Comparison of ENCODE assay signal across 9 mouse cellular contexts in the genomic region with DNA sequence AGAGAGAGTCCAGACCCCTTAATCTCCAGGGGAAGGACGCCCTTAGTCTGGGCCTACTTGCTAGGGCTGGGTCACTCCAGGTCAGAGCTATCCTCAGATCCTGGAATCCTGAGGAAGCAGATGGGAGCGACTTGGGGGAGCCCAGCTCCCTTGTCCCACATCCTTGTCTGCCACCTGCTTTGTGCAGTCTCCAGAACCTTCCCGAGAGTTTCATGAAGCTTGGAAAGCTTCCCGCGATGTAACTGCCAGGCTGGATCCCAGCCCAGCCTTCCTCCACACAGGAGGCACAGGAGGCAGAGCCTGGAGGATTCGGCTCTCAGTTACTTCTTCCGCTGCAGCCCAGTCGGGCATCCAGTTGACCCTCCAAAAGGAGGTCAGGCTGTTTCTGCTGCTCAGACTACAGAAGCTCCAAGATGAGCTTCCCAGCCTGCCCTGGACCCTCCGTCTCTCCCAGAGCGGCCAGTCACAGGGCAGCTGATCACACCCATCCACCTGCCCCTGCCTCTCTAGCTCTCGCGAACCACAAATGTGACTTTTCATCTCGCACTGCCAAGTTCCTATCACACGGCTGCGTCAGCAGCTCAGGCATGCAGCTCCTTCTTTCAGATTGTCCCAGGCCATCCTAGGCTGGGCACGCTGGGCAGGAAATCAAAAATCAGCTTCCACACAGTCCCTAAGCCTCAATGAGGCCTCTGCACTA. TPM values are rescaled to one million over a fixed set of nuclear protein-coding genes. Genes with fewer than 3 reads are reported as not detected.
DNase-seq lines count a peak whose midpoint lies in the region; ATAC-seq lines count a peak whose summit lies in the region.
"Had no signal": no experiment of that assay in that cellular context is flagged by ENCODE, and none has a peak within 500 bp of the region (broad histone marks: within the 10 kb centered on the region; RNA-seq: fewer than 3 reads in every experiment).

No protein-coding gene starts in this region.

- no peak overlapping the region for H3K4me2 ChIP-seq in midbrain, embryonic 16.5 days (ENCODE audit: low read length)
- H3K4me2 ChIP-seq in forebrain, embryonic 16.5 days (ENCODE audit: low read length) = peak overlapping the region; percentile 26; the same call in 1 of the 2 replicates
- no peak overlapping the region for H3K4me2 ChIP-seq in hindbrain, embryonic 16.5 days (ENCODE audit: low read length)
- H3K4me2 ChIP-seq in neural tube, embryonic 15.5 days = no peak overlapping the region
- H3K4me2 ChIP-seq in liver, embryonic 12.5 days = no peak overlapping the region

- no peak for ATAC-seq in midbrain, embryonic 16.5 days
- peak; percentile 80 for ATAC-seq in forebrain, embryonic 16.5 days
- peak; percentile 69 for ATAC-seq in hindbrain, embryonic 16.5 days
- ATAC-seq in neural tube, embryonic 15.5 days (ENCODE audit: low FRiP score) = peak; percentile 29; the same call in 1 of the 2 replicates
- ATAC-seq in liver, embryonic 12.5 days = no peak
- ATAC-seq: Patski had no signal

- H3K9ac ChIP-seq in midbrain, embryonic 16.5 days (ENCODE audit: low read depth, low read length) = no peak overlapping the region
- no peak overlapping the region for H3K9ac ChIP-seq in forebrain, embryonic 16.5 days (replicated peaks; ENCODE audit: low read depth, low read length)
- H3K9ac ChIP-seq in hindbrain, embryonic 16.5 days (ENCODE audit: low read depth, low read length) = no peak overlapping the region
- H3K9ac ChIP-seq in neural tube, embryonic 15.5 days (replicated peaks) = no peak overlapping the region
- no peak overlapping the region for H3K9ac ChIP-seq in liver, embryonic 12.5 days

- H3K4me3 ChIP-seq in midbrain, embryonic 10.5 days = no peak overlapping the region
- H3K4me3 ChIP-seq in midbrain, embryonic 16.5 days (ENCODE audit: low read depth, low read length) = no peak overlapping the region
- H3K4me3 ChIP-seq in forebrain, embryonic 16.5 days (replicated peaks; ENCODE audit: low read length) = no peak overlapping the region; the same call in 1 of the 2 replicates
- no peak overlapping the region for H3K4me3 ChIP-seq in hindbrain, embryonic 16.5 days (ENCODE audit: low read length)
- H3K4me3 ChIP-seq in neural tube, embryonic 15.5 days (replicated peaks) = no peak overlapping the region
- H3K4me3 ChIP-seq in liver, embryonic 12.5 days = no peak overlapping the region

- H3K27me3 ChIP-seq in midbrain, embryonic 10.5 days (ENCODE audit: low read depth, poor library complexity, severe bottlenecking) = peaks cover 19% of the 10 kb centered on the region
- no peaks in the 10 kb centered on the region for H3K27me3 ChIP-seq in midbrain, embryonic 16.5 days (ENCODE audit: control insufficient read depth, insufficient read depth, low read depth, low read length)
- H3K27me3 ChIP-seq in forebrain, embryonic 16.5 days (replicated peaks; ENCODE audit: control insufficient read depth, insufficient read depth, low read length) = no peaks in the 10 kb centered on the region
- H3K27me3 ChIP-seq in hindbrain, embryonic 16.5 days (replicated peaks; ENCODE audit: control insufficient read depth, insufficient read depth, low read length) = no peaks in the 10 kb centered on the region
- no peaks in the 10 kb centered on the region for H3K27me3 ChIP-seq in neural tube, embryonic 15.5 days (replicated peaks)
- peaks cover 46% of the 10 kb centered on the region for H3K27me3 ChIP-seq in liver, embryonic 12.5 days (replicated peaks)
- H3K27me3 ChIP-seq: Patski had no signal

- no peaks in the 10 kb centered on the region for H3K36me3 ChIP-seq in midbrain, embryonic 10.5 days
- H3K36me3 ChIP-seq in midbrain, embryonic 16.5 days (ENCODE audit: control insufficient read depth, insufficient read depth, low read length) = no peaks in the 10 kb centered on the region
- H3K36me3 ChIP-seq in forebrain, embryonic 16.5 days (ENCODE audit: control insufficient read depth, insufficient read depth) = no peaks in the 10 kb centered on the region
- no peaks in the 10 kb centered on the region for H3K36me3 ChIP-seq in hindbrain, embryonic 16.5 days (ENCODE audit: control insufficient read depth, insufficient read depth, low read length)
- no peaks in the 10 kb centered on the region for H3K36me3 ChIP-seq in neural tube, embryonic 15.5 days
- H3K36me3 ChIP-seq in liver, embryonic 12.5 days = no peaks in the 10 kb centered on the region

- no peaks in the 10 kb centered on the region for H3K4me1 ChIP-seq in midbrain, embryonic 10.5 days
- H3K4me1 ChIP-seq in midbrain, embryonic 16.5 days (ENCODE audit: control insufficient read depth, insufficient read depth, low read length) = no peaks in the 10 kb centered on the region
- H3K4me1 ChIP-seq in forebrain, embryonic 16.5 days (replicated peaks; ENCODE audit: control insufficient read depth, insufficient read depth, low read length) = peaks cover 13% of the 10 kb centered on the region
- H3K4me1 ChIP-seq in hindbrain, embryonic 16.5 days (ENCODE audit: control insufficient read depth, insufficient read depth, low read depth, low read length) = peaks cover 4% of the 10 kb centered on the region
- H3K4me1 ChIP-seq in neural tube, embryonic 15.5 days = peaks cover 5% of the 10 kb centered on the region; the same call in 1 of the 2 replicates
- peaks cover 11% of the 10 kb centered on the region; the same call in 1 of the 2 replicates for H3K4me1 ChIP-seq in liver, embryonic 12.5 days

- 77% methylated on average over 16 of the region's 16 CpGs for WGBS in midbrain, embryonic 10.5 days
- 65% methylated on average over 16 of the region's 16 CpGs for WGBS in midbrain, embryonic 16.5 days
- WGBS in forebrain, embryonic 16.5 days = 50% methylated on average over 16 of the region's 16 CpGs
- 47% methylated on average over 16 of the region's 16 CpGs for WGBS in hindbrain, embryonic 16.5 days
- 71% methylated on average over 16 of the region's 16 CpGs for WGBS in neural tube, embryonic 15.5 days
- WGBS in liver, embryonic 12.5 days (ENCODE audit: insufficient replicate concordance) = 70% methylated on average over 16 of the region's 16 CpGs

- DNase-seq in midbrain, embryonic 10.5 days (ENCODE audit: low spot score) = no peak
- no peak for DNase-seq in spleen, adult 12 weeks (ENCODE audit: low spot score)
- no peak for DNase-seq in kidney, adult 18-20 months

- peak overlapping the region; percentile 14; the same call in 1 of the 2 replicates for H3K27ac ChIP-seq in midbrain, embryonic 10.5 days (replicated peaks)
- no peak overlapping the region for H3K27ac ChIP-seq in midbrain, embryonic 16.5 days (ENCODE audit: low read length)
- peak overlapping the region; percentile 80 for H3K27ac ChIP-seq in forebrain, embryonic 16.5 days (ENCODE audit: low read length)
- peak overlapping the region; percentile 67; the same call in 1 of the 2 replicates for H3K27ac ChIP-seq in hindbrain, embryonic 16.5 days (ENCODE audit: low read depth, low read length)
- peak overlapping the region; percentile 52 for H3K27ac ChIP-seq in neural tube, embryonic 15.5 days (replicated peaks)
- H3K27ac ChIP-seq in liver, embryonic 12.5 days = no peak overlapping the region

- peaks cover 15% of the 10 kb centered on the region for H3K9me3 ChIP-seq in midbrain, embryonic 10.5 days (replicated peaks)
- H3K9me3 ChIP-seq in midbrain, embryonic 16.5 days (replicated peaks; ENCODE audit: control insufficient read depth, low read length, poor library complexity, severe bottlenecking) = no peaks in the 10 kb centered on the region; the same call in 1 of the 2 replicates
- H3K9me3 ChIP-seq in forebrain, embryonic 16.5 days (ENCODE audit: control insufficient read depth, low read length) = no peaks in the 10 kb centered on the region
- peaks cover 4% of the 10 kb centered on the region; the same call in 1 of the 2 replicates for H3K9me3 ChIP-seq in hindbrain, embryonic 16.5 days (ENCODE audit: control insufficient read depth, low read length)
- H3K9me3 ChIP-seq in neural tube, embryonic 15.5 days (replicated peaks) = no peaks in the 10 kb centered on the region; the same call in 1 of the 2 replicates
- no peaks in the 10 kb centered on the region for H3K9me3 ChIP-seq in liver, embryonic 12.5 days (replicated peaks)

RNA-seq across cellular contexts. Expression of gene Irgc1, which starts 22.5 kb away (rescaled TPM):
- not detected in 2 replicates for polyA plus RNA-seq in midbrain, embryonic 10.5 days (2016; fragmentation: Nextera tagmentation; extraction: Ambion mirVana)
- not detected in 2 replicates for polyA plus RNA-seq in midbrain, embryonic 16.5 days (2015; fragmentation: Nextera tagmentation; extraction: Ambion mirVana)
- not detected in 2 replicates for polyA plus RNA-seq in forebrain, embryonic 16.5 days (2015; fragmentation: Nextera tagmentation; extraction: Ambion mirVana)
- polyA plus RNA-seq in hindbrain, embryonic 16.5 days (2015; fragmentation: Nextera tagmentation; extraction: Ambion mirVana) = not detected in 2 replicates
- not detected in 2 replicates for polyA plus RNA-seq in neural tube, embryonic 15.5 days (2015; fragmentation: Nextera tagmentation; extraction: Ambion mirVana)
- polyA plus RNA-seq in liver, embryonic 12.5 days (2016; fragmentation: Nextera tagmentation; extraction: Ambion mirVana) = not detected in 2 replicates
- polyA plus RNA-seq: Patski had no signal

RNA-seq across cellular contexts. Expression of gene Smg9, which starts 30.1 kb away (rescaled TPM):
- polyA plus RNA-seq in midbrain, embryonic 10.5 days (2016; fragmentation: Nextera tagmentation; extraction: Ambion mirVana) = 29.0 and 34.1 TPM in 2 replicates
- polyA plus RNA-seq in midbrain, embryonic 16.5 days (2015; fragmentation: Nextera tagmentation; extraction: Ambion mirVana) = 38.3 and 39.4 TPM in 2 replicates
- polyA plus RNA-seq in forebrain, embryonic 16.5 days (2015; fragmentation: Nextera tagmentation; extraction: Ambion mirVana) = 30.3 and 35.2 TPM in 2 replicates
- 38.2 and 38.9 TPM in 2 replicates for polyA plus RNA-seq in hindbrain, embryonic 16.5 days (2015; fragmentation: Nextera tagmentation; extraction: Ambion mirVana)
- 34.4 and 38.3 TPM in 2 replicates for polyA plus RNA-seq in neural tube, embryonic 15.5 days (2015; fragmentation: Nextera tagmentation; extraction: Ambion mirVana)
- polyA plus RNA-seq in liver, embryonic 12.5 days (2016; fragmentation: Nextera tagmentation; extraction: Ambion mirVana) = 22.9 and 23.5 TPM in 2 replicates

RNA-seq across cellular contexts. Expression of gene Plaur, which starts 32.7 kb away (rescaled TPM):
- polyA plus RNA-seq in midbrain, embryonic 10.5 days (2016; fragmentation: Nextera tagmentation; extraction: Ambion mirVana) = 0.68 and 1.0 TPM in 2 replicates
- 1.6 and 1.8 TPM in 2 replicates for polyA plus RNA-seq in midbrain, embryonic 16.5 days (2015; fragmentation: Nextera tagmentation; extraction: Ambion mirVana)
- polyA plus RNA-seq in forebrain, embryonic 16.5 days (2015; fragmentation: Nextera tagmentation; extraction: Ambion mirVana) = 2.1 and 2.3 TPM in 2 replicates
- 1.8 and 2.2 TPM in 2 replicates for polyA plus RNA-seq in hindbrain, embryonic 16.5 days (2015; fragmentation: Nextera tagmentation; extraction: Ambion mirVana)
- 1.7 and 4.6 TPM in 2 replicates for polyA plus RNA-seq in neural tube, embryonic 15.5 days (2015; fragmentation: Nextera tagmentation; extraction: Ambion mirVana)
- 2.6 and 2.8 TPM in 2 replicates for polyA plus RNA-seq in liver, embryonic 12.5 days (2016; fragmentation: Nextera tagmentation; extraction: Ambion mirVana)

RNA-seq across cellular contexts. Expression of gene Cadm4, which starts 52.3 kb away (rescaled TPM):
- 10.0 and 18.3 TPM in 2 replicates for polyA plus RNA-seq in midbrain, embryonic 10.5 days (2016; fragmentation: Nextera tagmentation; extraction: Ambion mirVana)
- polyA plus RNA-seq in midbrain, embryonic 16.5 days (2015; fragmentation: Nextera tagmentation; extraction: Ambion mirVana) = 63.2 and 75.3 TPM in 2 replicates
- 67.8 and 86.8 TPM in 2 replicates for polyA plus RNA-seq in forebrain, embryonic 16.5 days (2015; fragmentation: Nextera tagmentation; extraction: Ambion mirVana)
- 47.0 and 68.0 TPM in 2 replicates for polyA plus RNA-seq in hindbrain, embryonic 16.5 days (2015; fragmentation: Nextera tagmentation; extraction: Ambion mirVana)
- 67.2 and 90.6 TPM in 2 replicates for polyA plus RNA-seq in neural tube, embryonic 15.5 days (2015; fragmentation: Nextera tagmentation; extraction: Ambion mirVana)
- polyA plus RNA-seq in liver, embryonic 12.5 days (2016; fragmentation: Nextera tagmentation; extraction: Ambion mirVana) = 0.28 and 0.35 TPM in 2 replicates

RNA-seq across cellular contexts. Expression of gene Kcnn4, which starts 59.5 kb away (rescaled TPM):
- 3.3 and 4.0 TPM in 2 replicates for polyA plus RNA-seq in midbrain, embryonic 10.5 days (2016; fragmentation: Nextera tagmentation; extraction: Ambion mirVana)
- polyA plus RNA-seq in midbrain, embryonic 16.5 days (2015; fragmentation: Nextera tagmentation; extraction: Ambion mirVana) = 0.81 and 0.84 TPM in 2 replicates
- 0.63 and 0.80 TPM in 2 replicates for polyA plus RNA-seq in forebrain, embryonic 16.5 days (2015; fragmentation: Nextera tagmentation; extraction: Ambion mirVana)
- polyA plus RNA-seq in hindbrain, embryonic 16.5 days (2015; fragmentation: Nextera tagmentation; extraction: Ambion mirVana) = 2.5 and 3.2 TPM in 2 replicates
- 3.0 and 11.2 TPM in 2 replicates for polyA plus RNA-seq in neural tube, embryonic 15.5 days (2015; fragmentation: Nextera tagmentation; extraction: Ambion mirVana)
- polyA plus RNA-seq in liver, embryonic 12.5 days (2016; fragmentation: Nextera tagmentation; extraction: Ambion mirVana) = 159 and 161 TPM in 2 replicates
- polyA plus RNA-seq: Patski had no signal

Comparison
In these comparisons a context has a peak if more than half of its experiments do, and no peak if none do; other contexts are left out.
1. H3K27ac ChIP-seq: peak in midbrain, embryonic 10.5 days (single experiment), forebrain, embryonic 16.5 days (single experiment), hindbrain, embryonic 16.5 days (single experiment) and neural tube, embryonic 15.5 days (single experiment); none in midbrain, embryonic 16.5 days (single experiment) and liver, embryonic 12.5 days (single experiment).
2. ATAC-seq: peak in forebrain, embryonic 16.5 days (single experiment), hindbrain, embryonic 16.5 days (single experiment) and neural tube, embryonic 15.5 days (single experiment); none in midbrain, embryonic 16.5 days (single experiment) and liver, embryonic 12.5 days (single experiment).